Mouse (Mus musculus): ENCODE data around the gene Rock2. TPM values are rescaled to one million over a fixed set of nuclear protein-coding genes. Genes with fewer than 3 reads are reported as not detected.

Gene Rock2
- polyA plus RNA-seq, 1 experiment from 2014 or later = 19.7 TPM

- Histone ChIP-seq H3K4me2 (replicated peaks) (no peak overlapping the region), H3K36me3 (no peaks in the 10 kb centered on the region), H3K27me3 (replicated peaks) (no peaks in the 10 kb centered on the region), H3K9ac (no peak overlapping the region), H3K4me1 (replicated peaks) (0 out of 2 replicates have a peak, but pooled peaks cover 2% of the 10 kb centered on the region), H3K27ac (no peak overlapping the region), H3K4me3 (replicated peaks) (no peak overlapping the region), H3K9me3 (no peaks in the 10 kb centered on the region)
- WGBS = 41% methylated on average over 3 of the region's 3 CpGs
- ATAC-seq = no peak
Measured at GRCm38 (mm10) chr12:16860961-16861360, 33.7 kb upstream of the Rock2 start.

GRCm38 (mm10) chr12:16864477-16864876, 30.2 kb upstream of the Rock2 start:
- ATAC-seq = no peak
- H3K4me1 ChIP-seq (replicated peaks) = peaks cover 5% of the 10 kb centered on the region
- H3K4me2 ChIP-seq (replicated peaks) = no peak overlapping the region
- 72% methylated on average over 4 of the region's 4 CpGs for WGBS
- H3K27ac ChIP-seq = no peak overlapping the region
- no peaks in the 10 kb centered on the region for H3K9me3 ChIP-seq
- H3K36me3 ChIP-seq = no peaks in the 10 kb centered on the region
- no peaks in the 10 kb centered on the region for H3K27me3 ChIP-seq (replicated peaks)
- H3K9ac ChIP-seq = no peak overlapping the region
- no peak overlapping the region for H3K4me3 ChIP-seq (replicated peaks)

- WGBS = 29% methylated on average over 3 of the region's 3 CpGs
- H3K36me3 ChIP-seq = no peaks in the 10 kb centered on the region
- peaks cover 19% of the 10 kb centered on the region for H3K4me1 ChIP-seq (replicated peaks)
- no peaks in the 10 kb centered on the region for H3K9me3 ChIP-seq
- H3K27ac ChIP-seq = no peak overlapping the region
- H3K4me3 ChIP-seq (replicated peaks) = no peak overlapping the region
- H3K9ac ChIP-seq = no peak overlapping the region
- H3K4me2 ChIP-seq (replicated peaks) = no peak overlapping the region
- no peaks in the 10 kb centered on the region for H3K27me3 ChIP-seq (replicated peaks)
- no peak for ATAC-seq
Measured at GRCm38 (mm10) chr12:16865871-16866270, 28.8 kb upstream of the Rock2 start.

GRCm38 (mm10) chr12:16866460-16866859, 28.2 kb upstream of the Rock2 start:
- no peak overlapping the region for H3K4me3 ChIP-seq (replicated peaks)
- 15% methylated on average over 3 of the region's 3 CpGs for WGBS
- no peak overlapping the region for H3K9ac ChIP-seq
- ATAC-seq = no peak
- H3K4me1 ChIP-seq (replicated peaks) = peaks cover 22% of the 10 kb centered on the region
- no peaks in the 10 kb centered on the region for H3K27me3 ChIP-seq (replicated peaks)
- no peaks in the 10 kb centered on the region for H3K9me3 ChIP-seq
- H3K36me3 ChIP-seq = no peaks in the 10 kb centered on the region
- no peak overlapping the region for H3K27ac ChIP-seq
- H3K4me2 ChIP-seq (replicated peaks) = no peak overlapping the region

- H3K36me3 ChIP-seq = no peaks in the 10 kb centered on the region
- no peak overlapping the region for H3K9ac ChIP-seq
- no peak overlapping the region for H3K27ac ChIP-seq
- peaks cover 22% of the 10 kb centered on the region for H3K4me1 ChIP-seq (replicated peaks)
- no peaks in the 10 kb centered on the region for H3K27me3 ChIP-seq (replicated peaks)
- 67% methylated on average over 7 of the region's 7 CpGs for WGBS
- H3K4me3 ChIP-seq (replicated peaks) = no peak overlapping the region
- no peak for ATAC-seq
- H3K4me2 ChIP-seq (replicated peaks) = no peak overlapping the region
- no peaks in the 10 kb centered on the region for H3K9me3 ChIP-seq
Measured at GRCm38 (mm10) chr12:16867306-16867705, 27.4 kb upstream of the Rock2 start.

GRCm38 (mm10) chr12:16868618-16869017, 26.1 kb upstream of the Rock2 start:
- H3K36me3 ChIP-seq = no peaks in the 10 kb centered on the region
- H3K4me2 ChIP-seq (replicated peaks) = no peak overlapping the region
- no peak overlapping the region for H3K9ac ChIP-seq
- peaks cover 30% of the 10 kb centered on the region for H3K4me1 ChIP-seq (replicated peaks)
- no peaks in the 10 kb centered on the region for H3K9me3 ChIP-seq
- H3K4me3 ChIP-seq (replicated peaks) = no peak overlapping the region
- no peak for ATAC-seq
- WGBS = 78% methylated on average over 6 of the region's 6 CpGs
- no peaks in the 10 kb centered on the region for H3K27me3 ChIP-seq (replicated peaks)
- no peak overlapping the region for H3K27ac ChIP-seq

GRCm38 (mm10) chr12:16869091-16869778, 25.5 kb upstream of the Rock2 start:
- WGBS = 64% methylated on average over 8 of the region's 8 CpGs
- H3K4me3 ChIP-seq (replicated peaks) = no peak overlapping the region
- no peak overlapping the region for H3K9ac ChIP-seq
- H3K9me3 ChIP-seq = no peaks in the 10 kb centered on the region
- no peaks in the 10 kb centered on the region for H3K27me3 ChIP-seq (replicated peaks)
- no peak overlapping the region for H3K4me2 ChIP-seq (replicated peaks)
- H3K4me1 ChIP-seq (replicated peaks) = peaks cover 34% of the 10 kb centered on the region
- H3K36me3 ChIP-seq = no peaks in the 10 kb centered on the region
- peak overlapping the region; percentile 85; the same call in 1 of the 2 replicates for H3K27ac ChIP-seq
- no peak for ATAC-seq

- peak; percentile 27; the same call in 1 of the 2 replicates for ATAC-seq
- Histone ChIP-seq H3K4me2 (replicated peaks) (peak overlapping the region; percentile 25), H3K27ac (peak overlapping the region; percentile 85), H3K36me3 (no peaks in the 10 kb centered on the region), H3K4me3 (replicated peaks) (no peak overlapping the region), H3K27me3 (replicated peaks) (no peaks in the 10 kb centered on the region), H3K9ac (no peak overlapping the region), H3K9me3 (no peaks in the 10 kb centered on the region), H3K4me1 (replicated peaks) (peaks cover 41% of the 10 kb centered on the region)
- whole genome bisulfite sequencing = 35% methylated on average over 9 of the region's 9 CpGs
Measured at GRCm38 (mm10) chr12:16869870-16870404, 24.8 kb upstream of the Rock2 start.

- Histone ChIP-seq H3K36me3 (no peaks in the 10 kb centered on the region), H3K27me3 (replicated peaks) (no peaks in the 10 kb centered on the region), H3K4me2 (replicated peaks) (peak overlapping the region; percentile 25), H3K27ac (peak overlapping the region; percentile 85), H3K4me1 (replicated peaks) (peaks cover 47% of the 10 kb centered on the region), H3K9ac (no peak overlapping the region), H3K4me3 (replicated peaks) (no peak overlapping the region), H3K9me3 (no peaks in the 10 kb centered on the region)
- 21% methylated on average over 8 of the region's 8 CpGs for WGBS
- peak; percentile 73 for ATAC-seq
Measured at GRCm38 (mm10) chr12:16870405-16871068, 24.2 kb upstream of the Rock2 start.

GRCm38 (mm10) chr12:16872006-16872405, 22.7 kb upstream of the Rock2 start:
- H3K27ac ChIP-seq = no peak overlapping the region
- H3K36me3 ChIP-seq = no peaks in the 10 kb centered on the region
- peaks cover 53% of the 10 kb centered on the region for H3K4me1 ChIP-seq (replicated peaks)
- no peaks in the 10 kb centered on the region for H3K27me3 ChIP-seq (replicated peaks)
- no peak for ATAC-seq
- H3K4me2 ChIP-seq (replicated peaks) = no peak overlapping the region
- H3K9me3 ChIP-seq = no peaks in the 10 kb centered on the region
- WGBS = 89% methylated on average over 1 of the region's 1 CpGs
- no peak overlapping the region for H3K4me3 ChIP-seq (replicated peaks)
- H3K9ac ChIP-seq = no peak overlapping the region

GRCm38 (mm10) chr12:16872926-16873464, 21.7 kb upstream of the Rock2 start:
- peaks cover 56% of the 10 kb centered on the region for H3K4me1 ChIP-seq (replicated peaks)
- H3K9ac ChIP-seq = no peak overlapping the region
- WGBS = 50% methylated on average over 7 of the region's 7 CpGs
- H3K27ac ChIP-seq = no peak overlapping the region
- H3K4me3 ChIP-seq (replicated peaks) = no peak overlapping the region
- no peak for ATAC-seq
- H3K36me3 ChIP-seq = no peaks in the 10 kb centered on the region
- H3K9me3 ChIP-seq = no peaks in the 10 kb centered on the region
- H3K27me3 ChIP-seq (replicated peaks) = no peaks in the 10 kb centered on the region
- H3K4me2 ChIP-seq (replicated peaks) = no peak overlapping the region

- Histone ChIP-seq H3K9me3 (no peaks in the 10 kb centered on the region), H3K4me1 (replicated peaks) (peaks cover 56% of the 10 kb centered on the region), H3K27ac (no peak overlapping the region), H3K4me3 (replicated peaks) (no peak overlapping the region), H3K4me2 (replicated peaks) (no peak overlapping the region), H3K36me3 (no peaks in the 10 kb centered on the region), H3K27me3 (replicated peaks) (no peaks in the 10 kb centered on the region), H3K9ac (no peak overlapping the region)
- WGBS = 71% methylated on average over 7 of the region's 7 CpGs
- ATAC-seq = no peak
Measured at GRCm38 (mm10) chr12:16873549-16873948, 21.1 kb upstream of the Rock2 start.

All from intestine, embryonic 15.5 days (tissue).